Mouse (Mus musculus): ENCODE results near the gene Oxnad1.

The Oxnad1 gene

GRCm38 (mm10) chr14:32145809-32146511, 60.8 kb downstream of the Oxnad1 start:
- DNase-seq: no peak

DNA sequence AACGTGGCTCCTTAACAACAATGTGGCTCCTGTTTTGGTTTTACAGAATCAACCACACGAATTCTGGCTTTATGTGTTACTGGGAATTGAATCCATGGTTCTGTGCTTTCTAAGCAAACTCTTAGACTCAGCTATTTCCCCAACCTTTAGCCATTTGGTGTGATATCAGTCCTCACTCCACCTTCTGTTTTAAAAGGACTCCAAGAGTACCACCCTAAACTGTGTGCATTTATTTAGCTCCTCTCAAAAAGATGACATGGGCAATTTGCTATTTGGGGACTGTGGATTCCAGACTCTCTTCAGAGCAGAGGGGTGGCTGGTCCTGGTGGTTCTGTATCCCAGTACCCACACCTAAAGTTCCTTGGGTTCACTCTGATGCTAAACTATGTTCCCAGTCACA, 61.4 kb downstream of the Oxnad1 start:
- no peak for DNase-seq

GRCm38 (mm10) chr14:32150872-32151271, 65.7 kb downstream of the Oxnad1 start:
- no peak for DNase-seq

GRCm38 (mm10) chr14:32152243-32152965, 67.2 kb downstream of the Oxnad1 start:
- no peak for DNase-seq
